Mouse (Mus musculus) natural killer cell, adult 2 months (primary cell): ENCODE results near the gene Khdc1a.

Source experiments
- DNase-seq, 2 experiments: peaks; one replicate each; pipeline ENCODE4 v3.0.0; 2022; ENCODE audit warnings: low spot score in 2 of 2

The Khdc1a gene

DNA sequence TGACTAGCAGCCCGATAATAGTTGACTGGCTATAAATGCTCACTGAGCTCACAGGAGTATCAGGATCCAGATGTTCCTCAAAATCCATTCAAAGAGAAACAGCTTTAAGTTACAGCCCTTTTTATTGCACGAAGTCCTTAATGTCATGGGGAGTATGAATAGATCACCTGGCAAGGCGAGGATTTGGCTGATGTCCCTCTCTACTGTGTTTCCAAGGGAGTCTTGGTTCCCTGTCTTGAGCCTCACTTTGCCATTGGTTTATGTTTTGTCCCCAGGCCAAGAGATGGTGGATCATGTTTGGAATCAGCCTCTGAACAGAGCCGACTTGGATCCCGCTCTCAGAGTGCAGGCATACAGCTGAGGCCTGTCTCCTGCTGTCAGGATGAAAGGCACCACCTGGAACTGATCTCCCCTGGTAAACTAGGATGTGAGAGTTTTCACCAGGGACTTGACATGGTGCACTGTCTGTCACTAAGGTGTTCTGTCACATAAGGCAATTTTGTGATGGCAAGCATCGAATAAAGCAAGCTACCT, 41.8 kb downstream of the Khdc1a start:
- no peak for DNase-seq
